Mouse (Mus musculus): ENCODE data around the gene Sh3bp5l.
"Not testable (repeated sequence)": the region's sequence is repeated elsewhere in the genome, so short reads cannot be mapped to it uniquely, and the experiment has no call there.

The Sh3bp5l gene

GRCm38 (mm10) chr11:58330276-58331148, at the start of gene Sh3bp5l, which contains the start of gene Zfp672:
Sh3bp5l (plus strand) TSS chr11:58330724.
Zfp672 (minus strand) TSS chr11:58330339.
- peak; percentile 94 to 95 for DNase-seq (ENCODE audit: low spot score in 2 of 2)

- no peak for DNase-seq (ENCODE audit: low spot score in 2 of 2)
Observed at GRCm38 (mm10) chr11:58281970-58282496, 48.5 kb upstream of the Sh3bp5l start.

DNA sequence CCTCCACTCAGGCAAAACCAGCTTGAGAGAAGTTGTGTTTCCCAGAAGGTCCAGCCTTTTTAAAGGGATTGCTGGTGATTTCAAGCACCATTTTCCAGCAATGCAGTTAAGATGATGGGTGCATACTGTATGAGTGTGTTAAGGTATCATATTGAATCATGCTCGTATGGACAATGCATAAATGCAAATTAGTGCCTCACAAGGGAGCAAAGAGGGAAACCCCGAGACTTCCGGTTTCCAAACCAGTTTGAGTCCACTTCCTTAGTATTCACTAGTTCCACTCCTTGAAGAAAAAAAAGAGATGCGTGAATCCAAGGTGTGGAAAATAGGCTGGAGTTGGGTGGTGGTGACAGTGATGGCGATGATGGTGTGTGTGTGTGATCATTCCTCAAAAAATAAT, 48.0 kb upstream of the Sh3bp5l start:
- DNase-seq (ENCODE audit: low spot score in 2 of 2): no peak

DNA sequence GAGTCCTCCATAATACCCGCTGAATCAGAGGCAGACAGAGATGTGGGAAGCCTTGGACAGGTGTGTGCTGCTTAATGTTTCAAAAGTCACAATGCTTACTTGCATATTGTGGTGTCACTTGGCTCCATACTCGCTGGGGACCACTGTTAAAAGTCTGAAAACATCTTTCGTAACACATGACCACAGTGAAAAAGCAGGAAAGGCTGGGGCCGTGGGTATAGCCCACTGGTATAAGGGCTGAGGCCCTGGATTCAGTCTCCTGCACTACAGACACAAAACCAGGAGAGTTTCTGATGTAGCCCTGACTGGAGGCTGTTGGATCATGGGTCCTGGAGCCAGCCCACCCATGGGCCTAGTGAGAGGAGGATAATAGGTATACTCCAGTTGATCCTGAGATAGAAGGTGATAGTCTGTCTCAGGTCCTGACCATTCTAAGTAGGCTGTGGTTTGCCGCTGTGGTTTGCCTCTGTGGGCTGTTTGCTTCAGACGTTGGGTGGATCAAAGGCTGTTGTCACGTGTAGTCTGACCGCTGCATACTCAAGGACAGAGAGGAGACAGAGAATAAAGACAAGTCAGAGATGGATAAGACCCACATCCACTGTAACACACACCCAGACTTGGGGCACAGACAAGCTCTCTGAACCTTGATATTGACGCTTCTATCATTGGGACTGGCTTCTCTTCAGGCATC, 40.4 kb upstream of the Sh3bp5l start:
- no peak for DNase-seq (ENCODE audit: low spot score in 2 of 2)

- no peak for DNase-seq (ENCODE audit: low spot score in 2 of 2)
Observed at GRCm38 (mm10) chr11:58290812-58291211, 39.7 kb upstream of the Sh3bp5l start.

DNA sequence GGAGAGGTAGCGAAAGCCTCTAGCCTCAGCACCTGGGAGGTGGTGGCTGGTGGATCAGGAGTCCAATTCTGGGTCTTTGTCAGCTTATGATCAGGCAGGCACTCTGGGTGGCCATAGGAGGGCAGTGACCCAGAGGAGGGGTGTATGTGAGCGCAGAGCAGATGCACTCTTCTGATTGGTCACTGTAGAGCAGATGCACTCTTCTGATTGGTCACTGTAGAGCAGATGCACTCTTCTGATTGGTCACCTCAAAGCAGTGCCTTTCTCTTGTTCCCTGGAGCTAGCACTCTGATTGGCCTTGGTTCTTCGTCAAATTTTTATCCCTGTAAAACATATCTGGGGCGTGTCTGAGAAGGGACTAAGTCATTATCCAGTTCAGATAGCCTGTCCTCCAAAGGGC, 37.7 kb upstream of the Sh3bp5l start:
- DNase-seq (ENCODE audit: low spot score in 2 of 2): no peak

DNA sequence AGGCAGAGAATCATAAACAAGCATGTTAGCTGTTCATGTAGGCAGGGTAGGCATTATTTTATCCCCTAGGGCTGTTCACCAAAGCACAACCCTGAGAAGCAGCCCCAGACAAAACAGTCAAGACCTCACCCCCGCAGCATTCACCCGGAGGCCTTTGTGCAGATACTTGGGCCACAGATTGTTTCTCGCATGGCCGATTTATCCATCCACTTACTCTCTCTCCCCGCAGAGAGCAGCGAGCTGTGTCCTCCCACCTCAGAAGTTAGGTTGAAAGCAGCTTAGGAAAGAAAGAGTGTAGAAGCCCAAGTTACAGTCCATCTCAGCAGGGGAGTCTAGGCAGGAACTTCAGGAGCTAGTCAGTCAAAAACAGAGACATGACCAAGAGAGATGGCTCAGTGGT, 33.1 kb upstream of the Sh3bp5l start:
- DNase-seq (ENCODE audit: low spot score in 2 of 2): no peak

DNA sequence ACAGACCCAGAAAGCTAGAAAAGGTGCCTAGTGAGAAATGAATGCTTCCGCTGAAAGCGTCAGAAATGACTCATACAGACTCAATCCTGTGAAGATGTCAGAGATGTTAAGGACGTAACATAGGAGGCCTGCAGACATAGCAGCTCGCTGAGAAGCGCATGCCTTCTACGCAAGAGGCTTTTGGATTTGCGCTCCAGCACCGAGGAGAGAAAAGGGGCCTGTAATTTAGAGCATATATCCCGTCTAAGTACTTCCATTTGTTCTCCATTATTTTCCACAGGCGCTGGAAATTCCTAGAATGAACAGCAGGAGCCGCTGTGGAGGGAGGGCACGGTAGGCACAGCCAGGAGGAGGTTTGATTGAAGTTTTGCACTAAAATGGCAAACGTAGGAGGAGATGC, 29.5 kb upstream of the Sh3bp5l start:
- peak; percentile 60 to 64 for DNase-seq (ENCODE audit: low spot score in 2 of 2)

GRCm38 (mm10) chr11:58301837-58302754, 28.4 kb upstream of the Sh3bp5l start:
- peak; percentile 94 to 98 for DNase-seq (ENCODE audit: low spot score in 2 of 2)

DNA sequence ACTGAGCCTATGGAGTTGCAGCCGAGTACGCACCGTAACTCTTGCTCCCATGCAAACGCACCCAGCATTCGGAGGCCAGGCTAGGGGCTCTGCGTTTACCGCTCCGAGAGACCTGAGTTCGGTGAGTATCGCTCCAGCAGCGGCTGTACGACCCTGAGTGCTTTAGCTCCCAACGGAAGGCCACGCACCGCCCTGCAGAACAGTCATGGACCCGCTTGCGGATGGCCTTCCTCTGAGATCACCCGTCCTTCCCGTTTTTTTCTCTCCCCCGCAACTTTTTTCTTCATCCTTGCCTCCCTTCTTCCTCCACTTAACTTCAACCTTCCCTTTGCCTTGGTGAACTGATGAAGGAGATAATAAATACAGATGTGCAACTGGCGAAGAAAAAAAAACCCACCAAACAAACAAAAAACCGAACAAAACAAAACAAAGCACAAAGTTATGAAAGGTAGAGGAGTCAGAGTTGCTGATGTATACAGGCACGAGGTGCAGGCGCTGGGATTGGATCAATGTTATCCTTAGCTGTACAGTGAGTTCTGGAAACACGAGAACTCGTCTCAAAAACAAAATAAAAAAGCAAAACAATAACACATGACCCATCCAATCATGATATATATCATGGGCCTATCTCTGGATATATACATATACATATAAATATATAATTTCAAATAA, 27.6 kb upstream of the Sh3bp5l start:
- no peak for DNase-seq (ENCODE audit: low spot score in 2 of 2)

DNA sequence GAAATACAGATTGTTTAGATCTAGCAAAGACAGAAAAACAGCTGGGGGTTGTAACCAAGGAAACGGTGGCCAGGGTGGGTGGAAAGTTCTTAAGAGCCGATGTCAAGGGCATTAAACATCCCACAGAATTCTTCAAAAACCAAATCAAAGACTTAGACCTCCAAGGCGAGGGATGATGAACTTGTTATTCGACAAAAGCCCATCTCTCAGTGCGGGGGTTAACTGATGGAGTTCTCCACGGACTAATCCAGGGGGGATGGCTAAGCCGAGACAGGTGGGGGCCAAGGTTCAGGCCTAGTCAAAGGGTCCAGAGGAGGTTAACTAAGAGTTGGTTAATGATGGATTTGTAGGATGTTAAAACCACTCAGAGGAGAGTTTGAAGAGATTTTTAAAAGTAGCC, 26.9 kb upstream of the Sh3bp5l start:
- no peak for DNase-seq (ENCODE audit: low spot score in 2 of 2)

GRCm38 (mm10) chr11:58305299-58305698, 25.2 kb upstream of the Sh3bp5l start:
- DNase-seq (ENCODE audit: low spot score in 2 of 2): not testable (repeated sequence)

DNA sequence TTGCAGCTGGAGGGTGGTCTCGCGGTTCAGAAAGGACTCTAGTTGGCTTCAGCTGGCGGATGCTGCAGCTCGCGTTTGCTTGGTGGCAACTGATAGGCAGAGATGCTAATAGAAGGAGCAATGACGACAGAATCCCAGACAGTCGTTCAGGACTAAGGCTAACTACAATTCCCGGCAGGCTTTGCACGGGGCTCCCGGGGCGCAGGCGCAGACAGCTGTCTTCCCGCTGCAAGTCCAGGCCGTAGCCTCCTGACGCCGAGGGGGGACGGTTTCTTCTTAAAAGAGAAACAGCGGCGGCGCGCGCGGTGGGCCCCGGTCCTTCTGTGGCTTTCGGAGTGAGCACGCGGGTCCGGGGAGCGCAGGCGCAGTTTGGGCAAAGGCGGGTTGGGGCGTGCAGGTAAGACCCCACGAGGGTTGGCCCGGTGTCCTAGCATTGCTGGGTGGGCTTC, 23.6 kb upstream of the Sh3bp5l start, which contains the start of gene Zfp692:
Gene Zfp692 (plus strand): TSS at position 210 of the 449 bp plus-strand sequence.
- peak; percentile 93 to 94 for DNase-seq (ENCODE audit: low spot score in 2 of 2)

- DNase-seq (ENCODE audit: low spot score in 2 of 2): peak; percentile 42 to 51
Observed at GRCm38 (mm10) chr11:58307411-58308080, 23.0 kb upstream of the Sh3bp5l start.

- no peak for DNase-seq (ENCODE audit: low spot score in 2 of 2)
Observed at GRCm38 (mm10) chr11:58308661-58309060, 21.9 kb upstream of the Sh3bp5l start.

GRCm38 (mm10) chr11:58314069-58314468, 16.5 kb upstream of the Sh3bp5l start:
- no peak for DNase-seq (ENCODE audit: low spot score in 2 of 2)

GRCm38 (mm10) chr11:58315536-58316168, 14.9 kb upstream of the Sh3bp5l start:
- no peak for DNase-seq (ENCODE audit: low spot score in 2 of 2)

GRCm38 (mm10) chr11:58316344-58316743, 14.2 kb upstream of the Sh3bp5l start:
- DNase-seq (ENCODE audit: low spot score in 2 of 2): no peak

DNA sequence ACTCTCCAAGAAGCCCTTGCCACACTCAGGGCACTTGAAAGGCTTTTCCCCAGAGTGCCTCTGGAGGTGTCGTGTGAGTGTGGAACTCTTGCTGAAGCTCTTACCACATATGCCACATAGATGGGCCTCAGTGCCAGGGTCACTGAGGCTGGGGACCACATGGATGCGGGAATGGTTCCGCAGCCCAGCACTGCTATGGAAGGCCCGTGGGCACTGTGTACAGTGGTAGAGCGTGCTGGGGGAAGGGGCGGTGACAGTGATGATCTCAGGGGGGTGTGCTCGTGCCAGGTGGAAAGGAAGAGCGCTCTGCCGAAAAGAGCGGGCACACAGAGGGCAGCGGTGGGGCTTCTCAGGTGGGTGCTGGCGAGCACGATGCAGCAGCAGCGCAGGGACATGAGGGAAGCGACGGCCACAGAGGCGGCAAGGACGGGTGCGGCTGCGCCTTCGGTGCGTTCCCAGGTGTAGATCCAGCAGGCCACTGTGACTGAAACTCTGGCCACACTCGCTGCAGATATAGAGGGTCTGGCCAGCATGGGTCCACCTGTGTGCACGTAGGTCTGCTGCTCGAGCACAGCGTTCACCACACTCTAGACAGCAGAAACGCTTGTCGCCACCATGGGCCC, 13.6 kb upstream of the Sh3bp5l start:
- no peak for DNase-seq (ENCODE audit: low spot score in 2 of 2)
